Mouse (Mus musculus): ENCODE measurements around the gene Antxr2.

GRCm38 (mm10) chr5:97839271-97839923 lies 191.4 kb downstream of the Antxr2 start:
- TF ChIP-seq EP300 (IDR thresholded peaks at IDR 0.05; ENCODE audit: insufficient read depth, low read depth, low read length) (no peak), POLR2A (IDR thresholded peaks at IDR 0.05; ENCODE audit: insufficient read depth, low read depth, low read length) (no peak)

Measured in heart, adult 2 months (tissue).